Mouse (Mus musculus): ENCODE measurements around the gene Nckap5.

DNA sequence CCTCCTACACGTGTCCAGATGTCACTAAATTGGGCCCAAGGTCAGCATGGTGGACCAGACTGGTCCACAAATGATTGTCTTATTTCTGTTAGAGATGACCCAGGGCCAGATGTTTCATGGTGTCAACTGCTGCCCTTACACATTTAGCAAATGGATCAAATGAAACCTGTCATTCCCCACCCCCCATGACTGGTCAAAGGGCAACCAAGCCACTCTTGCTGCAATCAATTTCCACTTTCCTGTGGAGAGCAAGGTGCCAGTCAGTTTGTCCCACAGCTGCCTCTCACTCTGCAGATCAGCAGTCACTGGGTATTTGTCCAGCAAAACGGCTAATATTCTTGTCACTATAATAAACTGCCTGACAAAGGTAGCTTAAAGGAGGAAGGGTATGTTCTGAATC is 463.9 kb downstream of the Nckap5 start:
- TF ChIP-seq POLR2A (IDR thresholded peaks at IDR 0.05; ENCODE audit: insufficient read depth, low read depth, low read length) = no peak
- TF ChIP-seq CTCF (IDR thresholded peaks at IDR 0.05; ENCODE audit: insufficient read depth, low read depth, low read length) = no peak
